Mouse (Mus musculus) lung, postnatal 0 days (tissue): ENCODE measurements at regions not wholly inside any gene's neighbourhood (a gene's known extent, or its start where the extent isn't known, plus 50 kb on each side); places are given as distances from the start of the nearest gene placed in this dataset.

ENCODE experiments used
- CTCF ChIP-seq: IDR thresholded peaks from 2 replicates; pipeline ENCODE4 v1.5.1; 2016; ENCODE audit warnings: antibody characterized with exemption, mild to moderate bottlenecking
- EP300 ChIP-seq: IDR thresholded peaks from 2 replicates; pipeline ENCODE4 v1.6.1; 2016; ENCODE audit warnings: antibody characterized with exemption, mild to moderate bottlenecking, control low read depth

GRCm38 (mm10) chr8:92747086-92747485, 73.0 kb downstream of the Irx6 start:
- TF ChIP-seq EP300 (no peak), CTCF (no peak)
